Mouse (Mus musculus): ENCODE measurements around the gene Spred2.

Spred2 gene

GRCm38 (mm10) chr11:19983298-19983697 is 59.1 kb downstream of the Spred2 start:
- DNase-seq (ENCODE audit: low read depth), result no peak

DNA sequence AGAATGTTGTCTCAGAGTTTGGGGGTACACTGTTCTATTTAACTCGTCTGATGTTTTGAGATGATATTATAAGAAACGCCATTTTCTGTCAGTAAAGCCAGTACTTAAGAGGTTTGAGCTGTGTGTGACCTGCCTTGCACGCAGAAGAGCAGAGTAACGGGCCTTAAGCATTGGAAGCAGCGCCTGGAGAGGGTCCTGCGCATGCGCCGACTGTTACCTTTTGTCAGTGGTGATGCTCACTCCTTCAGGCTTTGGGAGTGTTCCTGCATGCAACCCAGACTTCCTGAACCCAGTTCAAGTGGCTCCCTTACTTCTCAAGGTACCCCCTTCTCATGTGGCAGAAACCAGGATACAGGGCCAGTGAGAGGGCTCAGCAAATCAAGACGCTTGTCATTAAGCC is 59.9 kb downstream of the Spred2 start:
- DNase-seq (ENCODE audit: low read depth), result no peak

DNA sequence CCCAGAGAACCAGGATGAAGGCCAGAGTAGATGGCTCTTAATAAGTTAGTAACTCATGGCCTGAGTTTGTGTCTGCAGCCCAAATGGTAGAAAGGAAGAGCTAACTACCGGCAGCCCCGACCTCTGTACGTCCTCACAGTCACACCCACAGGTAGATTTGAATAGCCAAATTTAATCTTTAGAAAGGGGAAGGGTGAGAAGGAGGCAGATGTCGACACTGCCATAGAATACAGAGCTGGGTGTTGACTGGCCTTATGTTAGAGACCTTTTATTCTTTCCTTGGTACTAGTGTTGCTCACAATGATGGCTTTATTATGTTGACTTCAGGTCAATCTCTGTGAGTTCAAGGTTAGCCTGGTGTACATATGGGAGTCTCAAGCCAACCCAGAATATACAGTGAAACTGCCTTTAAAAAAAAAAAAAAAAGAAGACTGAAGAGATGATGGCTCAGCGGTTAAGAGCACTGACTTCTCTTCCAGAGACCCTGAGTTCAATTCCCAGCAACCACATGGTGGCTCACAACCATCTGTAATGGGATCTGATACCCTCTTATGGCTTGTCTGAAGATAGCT is 61.2 kb downstream of the Spred2 start:
- DNase-seq (ENCODE audit: low read depth), result no peak

DNA sequence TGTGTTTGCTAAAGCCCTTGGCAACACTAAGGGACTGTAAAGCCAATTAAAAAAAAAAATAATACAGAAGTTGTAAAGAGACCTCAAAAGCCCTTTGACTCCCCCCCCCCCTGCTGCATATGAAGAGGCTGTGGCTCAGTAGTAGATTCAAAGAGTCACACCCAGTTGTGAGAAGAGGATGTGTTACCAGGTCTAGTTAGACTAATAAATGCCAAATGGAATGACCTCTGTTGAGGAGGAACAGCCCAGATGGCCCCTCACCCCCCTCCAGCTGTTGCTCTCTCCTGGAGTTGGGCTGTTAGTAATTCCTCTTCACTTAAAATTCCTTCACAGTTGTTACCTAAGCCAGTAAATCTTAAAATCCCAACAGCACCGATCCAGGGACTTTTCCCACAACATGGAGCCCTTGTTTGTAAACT is 62.3 kb downstream of the Spred2 start:
- no peak for DNase-seq (ENCODE audit: low read depth)

- DNase-seq (ENCODE audit: low read depth), result no peak
Measured at GRCm38 (mm10) chr11:19986871-19987755, 62.9 kb downstream of the Spred2 start.

GRCm38 (mm10) chr11:19987756-19988091 is 63.5 kb downstream of the Spred2 start:
- no peak for DNase-seq (ENCODE audit: low read depth)

- no peak for DNase-seq (ENCODE audit: low read depth)
Measured at GRCm38 (mm10) chr11:19988224-19988623, 64.0 kb downstream of the Spred2 start.

DNA sequence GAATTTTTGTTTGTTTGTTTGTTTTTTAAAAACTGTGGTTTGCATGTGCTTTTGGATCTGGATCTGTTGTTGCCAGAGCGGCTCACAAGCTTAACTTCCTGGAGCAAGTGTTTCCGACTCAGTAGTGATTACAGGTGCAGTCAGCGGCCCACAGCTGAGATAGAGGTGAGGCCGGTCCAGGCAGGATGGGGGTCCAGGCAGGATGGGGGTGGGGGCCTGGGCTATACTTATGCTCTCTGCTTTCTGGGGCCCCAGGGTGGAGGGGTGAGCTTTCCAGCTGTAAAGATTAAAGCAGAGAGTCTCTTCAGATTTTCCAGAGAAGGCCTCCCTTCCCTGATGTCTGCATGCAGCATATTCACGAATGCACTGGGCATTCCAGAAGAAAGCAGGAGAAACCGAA is 64.5 kb downstream of the Spred2 start:
- no peak for DNase-seq (ENCODE audit: low read depth)

DNA sequence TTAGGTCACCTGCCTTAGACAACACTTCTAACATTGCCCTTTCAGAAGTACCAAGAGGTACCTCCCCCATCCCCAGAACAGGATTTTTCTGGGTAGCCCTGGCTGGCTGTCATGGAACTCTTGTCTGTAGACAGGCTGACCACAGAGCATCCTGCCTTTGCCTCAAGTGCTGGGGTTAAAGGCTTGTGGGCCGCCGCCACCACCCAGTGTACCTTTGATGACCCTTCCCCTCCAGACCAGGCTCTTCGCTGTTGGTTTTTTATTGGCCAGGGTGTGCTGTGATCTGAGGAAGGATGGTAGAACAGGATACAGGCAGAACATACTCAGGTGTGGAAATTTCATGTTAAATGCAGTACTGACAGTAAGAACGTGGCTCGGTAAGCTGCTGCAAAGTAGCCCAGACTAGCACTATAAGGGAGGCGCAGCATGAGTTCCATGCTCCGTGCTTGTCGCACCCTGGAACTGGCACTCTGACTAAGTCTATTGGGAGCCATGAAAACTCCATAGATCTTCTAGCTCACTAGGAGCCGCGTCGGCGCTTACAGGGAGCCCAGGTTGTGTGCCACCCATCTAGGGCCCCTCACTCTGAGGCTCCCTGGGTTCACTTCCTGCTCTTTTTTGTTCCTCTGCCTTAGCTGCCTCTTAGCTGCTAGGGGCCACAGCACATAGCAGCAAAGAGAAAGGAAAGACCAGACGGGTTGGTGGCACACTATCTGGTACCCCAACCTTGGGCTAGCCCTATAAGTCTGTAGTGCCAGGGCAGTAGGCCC is 65.2 kb downstream of the Spred2 start:
- no peak for DNase-seq (ENCODE audit: low read depth)

DNA sequence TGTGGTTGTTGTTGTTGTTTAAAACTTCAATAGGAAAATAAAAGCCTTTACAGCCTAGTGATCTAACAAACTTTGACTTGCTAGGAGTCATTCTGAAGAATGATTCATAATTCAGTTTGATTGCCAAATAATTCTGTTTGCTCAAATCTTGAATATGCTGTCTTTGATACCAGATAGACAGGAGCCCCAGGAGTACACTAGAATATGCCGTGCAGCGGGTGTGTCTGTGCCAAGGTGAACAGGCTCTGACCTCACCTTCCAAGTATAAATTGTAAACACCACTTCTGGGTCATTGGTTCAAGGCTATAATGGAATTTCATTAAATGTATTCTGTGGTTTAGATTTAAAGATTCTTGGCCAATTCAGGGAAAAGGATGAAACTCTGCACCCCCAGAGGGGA is 66.6 kb downstream of the Spred2 start:
- DNase-seq (ENCODE audit: low read depth), result no peak

DNA sequence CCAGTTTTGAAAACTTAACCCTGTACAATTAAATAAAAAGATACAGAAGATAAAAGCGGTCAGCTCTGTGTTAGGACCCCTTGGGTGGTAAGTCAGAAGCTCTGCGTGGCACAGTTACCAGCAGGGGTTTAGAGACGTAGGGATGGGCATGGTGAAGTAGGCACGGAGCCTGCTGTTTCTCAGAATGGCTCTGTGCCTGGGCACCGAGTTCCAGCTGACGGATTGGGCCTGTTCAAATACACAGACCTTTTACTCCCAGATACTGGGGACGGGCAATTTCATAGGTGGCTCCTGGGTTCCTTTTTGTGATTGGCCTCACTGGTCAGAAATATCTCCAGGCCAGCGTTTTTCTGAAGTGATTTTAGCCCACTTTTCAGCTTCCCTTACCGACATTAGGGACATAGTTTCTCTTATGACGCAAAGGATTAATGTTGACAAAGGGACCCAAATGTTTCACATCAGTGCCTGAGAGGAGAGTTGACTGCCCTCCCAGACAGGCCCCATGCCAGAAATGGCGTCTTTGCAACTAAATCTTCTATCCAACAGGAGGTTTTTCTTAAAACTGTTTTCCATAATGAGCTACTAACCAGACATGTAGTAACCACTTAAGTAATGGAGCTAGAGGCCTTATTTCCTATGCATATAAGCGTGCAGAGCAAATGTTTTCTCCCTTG is 67.3 kb downstream of the Spred2 start:
- DNase-seq (ENCODE audit: low read depth), result no peak

DNA sequence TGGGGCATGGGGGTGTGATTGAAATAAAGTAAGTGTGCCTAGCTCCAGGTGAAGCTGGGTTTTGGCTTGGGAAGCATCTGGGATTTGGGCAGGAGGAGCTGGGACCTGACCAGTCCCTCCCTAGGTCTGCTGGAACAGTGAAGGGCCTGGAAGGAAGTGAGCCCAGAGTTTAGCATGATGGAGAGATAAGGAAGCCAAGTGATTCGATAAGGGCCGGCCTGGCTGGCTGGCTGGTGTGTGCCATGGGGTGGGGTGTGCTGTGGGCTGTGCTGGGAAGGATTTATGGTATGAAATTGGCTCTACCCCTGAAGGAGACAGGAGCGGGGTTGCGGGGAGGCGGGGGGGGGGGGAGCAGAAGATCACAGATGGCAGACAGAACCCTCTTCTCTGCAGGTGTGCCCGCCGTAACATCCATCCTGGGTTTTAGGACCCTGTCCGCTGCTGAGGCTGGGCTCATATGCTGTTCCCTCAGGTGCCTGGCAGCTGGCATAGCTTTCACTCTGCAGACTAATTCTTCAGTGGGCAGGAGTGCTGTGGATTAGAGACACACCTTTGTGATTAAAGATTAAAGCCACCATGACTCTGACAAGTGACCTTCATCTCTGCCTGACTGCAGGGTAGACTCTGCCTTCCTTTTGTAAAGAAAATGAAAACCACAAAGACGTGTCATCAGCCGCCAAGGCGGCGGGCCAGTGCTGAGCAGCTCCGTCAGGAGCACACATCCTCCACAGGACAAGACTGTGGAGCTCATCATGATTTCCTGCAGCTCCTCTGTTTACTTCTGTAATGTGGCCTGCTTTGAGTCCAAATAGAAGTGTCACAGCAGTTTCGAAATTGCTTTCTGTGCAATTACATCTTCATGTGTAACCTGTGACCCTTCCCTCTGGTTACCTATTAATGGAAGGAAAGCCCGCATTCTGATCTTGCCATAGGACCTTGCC is 68.4 kb downstream of the Spred2 start:
- no peak for DNase-seq (ENCODE audit: low read depth)

DNA sequence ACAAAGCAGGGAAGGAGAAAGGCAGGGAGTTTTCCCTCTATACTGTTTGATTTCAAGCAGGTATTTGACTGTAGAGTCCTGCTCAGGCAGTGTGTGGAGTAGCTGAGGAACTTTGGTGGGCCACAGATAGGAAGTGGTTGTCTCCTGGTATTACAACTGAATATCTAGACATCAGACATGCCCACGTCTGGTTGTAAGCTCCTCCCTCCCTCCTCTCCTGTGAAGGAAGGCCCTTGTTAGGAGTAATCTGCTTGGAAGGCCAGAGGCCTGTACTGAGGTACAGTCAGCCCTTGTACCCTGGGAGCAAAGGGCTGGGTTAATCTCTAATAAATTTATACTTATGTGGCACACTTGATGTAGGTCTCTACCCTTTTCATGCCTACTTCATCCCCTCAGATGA is 69.6 kb downstream of the Spred2 start:
- peak; percentile 29 for DNase-seq (ENCODE audit: low read depth)

DNA sequence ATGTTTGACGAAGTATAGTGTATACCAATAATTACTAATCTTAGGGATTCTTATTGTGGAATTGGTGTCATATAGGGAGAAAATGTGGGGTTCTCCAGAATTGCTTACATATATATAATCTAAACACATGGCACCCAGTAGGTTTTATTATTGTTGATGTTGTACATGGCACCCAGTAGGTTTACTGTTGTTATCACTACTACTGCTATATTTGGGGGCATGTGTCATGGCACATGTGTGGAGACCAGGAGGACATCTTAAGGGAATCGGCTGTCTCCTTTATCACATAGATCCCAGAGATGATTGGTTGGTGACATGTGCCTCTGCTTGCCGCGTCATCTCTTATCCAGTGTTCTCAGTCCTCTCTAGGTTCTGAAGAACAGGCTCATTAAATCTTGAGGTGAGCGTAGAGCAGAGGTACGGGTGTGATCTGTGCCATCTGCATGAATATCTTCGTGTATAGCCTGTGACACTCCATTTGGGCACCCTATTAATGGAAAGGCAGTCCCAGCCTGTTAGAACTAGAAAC is 70.2 kb downstream of the Spred2 start:
- no peak for DNase-seq (ENCODE audit: low read depth)

DNA sequence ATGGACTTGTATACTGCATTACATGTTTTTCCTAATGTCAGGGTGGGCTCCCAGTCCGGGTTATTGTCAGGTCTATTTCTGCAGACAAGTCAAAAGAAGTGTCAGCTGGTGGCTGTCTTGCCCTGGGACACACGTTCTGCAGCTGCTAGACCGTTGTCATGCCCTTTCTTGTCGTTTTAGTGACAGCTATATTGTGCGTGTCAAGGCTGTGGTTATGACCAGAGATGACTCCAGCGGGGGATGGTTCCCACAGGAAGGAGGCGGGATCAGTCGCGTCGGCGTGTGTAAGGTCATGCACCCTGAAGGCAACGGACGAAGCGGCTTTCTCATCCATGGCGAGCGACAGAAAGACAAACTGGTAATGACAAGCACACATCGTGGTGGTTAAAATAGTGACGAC is 73.8 kb downstream of the Spred2 start:
- peak; percentile 49 for DNase-seq (ENCODE audit: low read depth)

DNA sequence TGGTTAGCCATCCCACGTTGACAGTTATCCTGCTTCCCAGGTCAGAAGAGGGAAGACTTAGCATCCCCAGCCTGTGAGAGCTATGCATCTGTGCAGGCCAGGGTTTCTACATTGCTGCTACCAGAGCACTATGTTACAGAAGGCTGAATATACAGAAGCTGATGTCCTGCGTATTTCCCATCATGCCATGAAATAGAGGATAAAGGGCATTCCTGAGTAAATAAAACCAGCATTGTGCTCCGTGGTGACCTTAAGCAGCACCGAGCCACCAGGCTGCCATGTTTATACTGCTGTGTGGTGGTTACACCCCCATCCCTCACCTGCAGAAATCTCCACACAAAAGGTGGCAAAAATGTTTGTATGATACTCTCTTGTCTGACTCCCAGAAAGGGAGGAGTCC is 78.7 kb downstream of the Spred2 start:
- DNase-seq (ENCODE audit: low read depth), result no peak

GRCm38 (mm10) chr11:20007701-20008100 is 83.5 kb downstream of the Spred2 start:
- no peak for DNase-seq (ENCODE audit: low read depth)

DNA sequence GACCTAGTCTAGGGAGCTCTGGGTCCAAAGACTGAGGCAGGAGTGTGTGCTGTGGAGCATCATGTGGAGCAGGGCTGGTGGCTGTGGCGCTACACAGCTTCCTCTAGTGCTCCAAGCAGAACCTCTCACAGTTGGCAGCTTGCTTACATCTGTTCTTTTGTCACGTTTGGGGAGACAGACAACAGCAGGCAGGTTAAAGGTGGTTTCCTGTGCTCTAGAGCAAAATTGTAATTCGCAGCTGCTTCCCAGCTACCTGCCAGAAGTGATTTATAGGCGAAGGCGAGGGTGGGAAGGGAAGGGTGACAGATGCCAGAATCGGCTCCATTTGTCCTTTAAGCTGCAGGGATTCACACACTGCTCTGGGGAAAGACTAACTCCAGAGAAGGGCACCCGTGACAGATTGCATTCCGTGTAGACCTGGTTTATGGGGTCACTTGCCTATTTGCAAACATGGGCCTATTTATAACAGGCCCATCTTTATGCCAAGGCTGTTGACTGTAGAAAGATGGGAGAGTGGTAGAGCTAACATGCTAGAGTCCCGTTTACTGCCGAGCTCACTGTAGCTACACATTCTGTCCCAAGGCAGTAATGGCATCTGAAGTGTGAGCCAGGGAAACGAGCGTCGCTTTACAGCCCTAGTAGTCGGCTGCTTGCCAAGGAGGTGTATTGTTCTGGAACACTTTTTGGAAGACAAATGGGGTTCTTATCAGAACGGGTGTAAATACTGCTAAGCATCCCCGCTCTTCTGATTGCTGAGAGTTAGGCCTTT is 87.2 kb downstream of the Spred2 start:
- no peak for DNase-seq (ENCODE audit: low read depth)

DNA sequence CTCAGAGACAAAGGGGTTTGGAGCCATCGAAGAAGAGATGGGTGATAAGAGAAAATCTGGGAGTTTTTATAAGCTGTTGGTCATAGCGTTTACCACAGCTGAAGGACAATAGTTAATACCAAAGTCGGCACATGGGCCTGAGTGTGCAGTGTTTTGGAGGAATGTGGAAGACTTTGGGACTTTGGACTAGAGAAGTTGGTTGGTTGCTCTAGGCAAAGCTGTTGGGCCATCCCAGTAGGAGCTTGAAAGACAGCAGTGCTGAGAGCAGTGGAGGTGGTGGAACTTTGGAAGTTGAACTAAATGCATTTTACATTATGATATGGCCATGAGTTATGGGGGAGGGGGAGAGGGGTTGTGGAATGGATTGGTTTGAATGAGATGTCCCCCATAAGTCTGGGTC is 89.2 kb downstream of the Spred2 start:
- no peak for DNase-seq (ENCODE audit: low read depth)

- DNase-seq (ENCODE audit: low read depth), result no peak
Measured at GRCm38 (mm10) chr11:20017937-20018336, 93.8 kb downstream of the Spred2 start.

Data from c-Kit-positive CD71-negative TER-119-negative erythroid progenitor cells, embryonic 14.5 days (primary cell).